Mouse (Mus musculus): ENCODE measurements around the gene Rhbdf1. TPM values are rescaled to one million over a fixed set of nuclear protein-coding genes. Genes with fewer than 3 reads are reported as not detected.

The Rhbdf1 gene
- polyA plus RNA-seq, 1 experiment: 195 TPM

GRCm38 (mm10) chr11:32224468-32225139, 2.5 kb upstream of the Rhbdf1 start:
- peak; percentile 85 for DNase-seq
- no peak for TF ChIP-seq POLR2A (IDR thresholded peaks at IDR 0.05; ENCODE audit: borderline replicate concordance, extremely low read depth, low read depth, low read length)
- TF ChIP-seq CTCF (IDR thresholded peaks at IDR 0.05; ENCODE audit: insufficient read depth, low read length): no peak
- Histone ChIP-seq H3K4me1 (ENCODE audit: control insufficient read depth, insufficient read depth, low read length) (peaks cover 38% of the 10 kb centered on the region), H3K4me3 (replicated peaks; ENCODE audit: extremely low read depth, low read depth, low read length) (no peak overlapping the region)
- WGBS: 0% methylated on average over 4 of the region's 4 CpGs

- 68% methylated on average over 4 of the region's 4 CpGs for WGBS
- Histone ChIP-seq H3K4me1 (ENCODE audit: control insufficient read depth, insufficient read depth, low read length) (peaks cover 42% of the 10 kb centered on the region), H3K4me3 (replicated peaks; ENCODE audit: extremely low read depth, low read depth, low read length) (no peak overlapping the region)
- TF ChIP-seq CTCF (IDR thresholded peaks at IDR 0.05; ENCODE audit: insufficient read depth, low read length) (no peak), POLR2A (IDR thresholded peaks at IDR 0.05; ENCODE audit: borderline replicate concordance, extremely low read depth, low read depth, low read length) (no peak)
- no peak for DNase-seq
Measured at GRCm38 (mm10) chr11:32223297-32223967, 1.3 kb upstream of the Rhbdf1 start.

DNA sequence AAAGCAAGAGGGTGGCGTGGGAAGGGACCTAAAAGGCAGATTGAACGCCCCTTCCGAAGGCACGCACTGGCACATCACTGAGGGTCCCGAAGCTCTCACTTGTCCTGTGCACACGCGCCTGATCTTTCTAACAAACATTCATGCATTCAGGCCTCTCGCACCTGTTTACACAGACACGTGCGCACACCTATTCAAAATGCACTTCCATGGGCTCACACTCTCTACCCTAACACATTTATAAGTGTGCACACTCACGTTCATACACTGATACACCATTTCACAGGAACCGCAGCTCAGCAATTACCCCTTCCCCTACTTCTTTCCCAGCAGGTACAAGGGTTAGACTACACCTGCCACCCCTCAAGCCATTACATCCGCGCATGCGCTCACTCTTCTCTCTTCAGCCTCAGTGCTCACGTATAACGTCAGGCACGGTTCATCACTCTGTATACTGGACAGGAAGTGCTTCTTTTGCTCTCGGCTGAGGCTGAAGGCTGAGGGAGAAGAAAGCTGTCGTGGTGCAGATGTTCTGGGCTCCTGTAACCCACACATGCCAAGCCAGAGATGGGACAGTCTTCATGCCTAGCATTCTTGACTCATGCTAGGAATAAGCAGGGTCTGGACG, 582 bp upstream of the Rhbdf1 start:
- DNase-seq: no peak
- TF ChIP-seq CTCF (IDR thresholded peaks at IDR 0.05; ENCODE audit: insufficient read depth, low read length): no peak
- no peak for TF ChIP-seq POLR2A (IDR thresholded peaks at IDR 0.05; ENCODE audit: borderline replicate concordance, extremely low read depth, low read depth, low read length)
- WGBS: 11% methylated on average over 21 of the region's 21 CpGs
- Histone ChIP-seq H3K4me3 (replicated peaks; ENCODE audit: extremely low read depth, low read depth, low read length) (peak overlapping the region; percentile 30), H3K4me1 (ENCODE audit: control insufficient read depth, insufficient read depth, low read length) (peaks cover 42% of the 10 kb centered on the region)

GRCm38 (mm10) chr11:32221225-32221950, 712 bp downstream of the Rhbdf1 start:
- TF ChIP-seq POLR2A (IDR thresholded peaks at IDR 0.05; ENCODE audit: borderline replicate concordance, extremely low read depth, low read depth, low read length): peak; percentile 66; the same call in 1 of the 2 replicates
- no peak for TF ChIP-seq CTCF (IDR thresholded peaks at IDR 0.05; ENCODE audit: insufficient read depth, low read length)
- Histone ChIP-seq H3K4me3 (replicated peaks; ENCODE audit: extremely low read depth, low read depth, low read length) (peak overlapping the region; percentile 85), H3K4me1 (ENCODE audit: control insufficient read depth, insufficient read depth, low read length) (peaks cover 44% of the 10 kb centered on the region)
- peak; percentile 71 for DNase-seq
- under 1% methylated on average over 46 of the region's 46 CpGs for whole genome bisulfite sequencing

DNA sequence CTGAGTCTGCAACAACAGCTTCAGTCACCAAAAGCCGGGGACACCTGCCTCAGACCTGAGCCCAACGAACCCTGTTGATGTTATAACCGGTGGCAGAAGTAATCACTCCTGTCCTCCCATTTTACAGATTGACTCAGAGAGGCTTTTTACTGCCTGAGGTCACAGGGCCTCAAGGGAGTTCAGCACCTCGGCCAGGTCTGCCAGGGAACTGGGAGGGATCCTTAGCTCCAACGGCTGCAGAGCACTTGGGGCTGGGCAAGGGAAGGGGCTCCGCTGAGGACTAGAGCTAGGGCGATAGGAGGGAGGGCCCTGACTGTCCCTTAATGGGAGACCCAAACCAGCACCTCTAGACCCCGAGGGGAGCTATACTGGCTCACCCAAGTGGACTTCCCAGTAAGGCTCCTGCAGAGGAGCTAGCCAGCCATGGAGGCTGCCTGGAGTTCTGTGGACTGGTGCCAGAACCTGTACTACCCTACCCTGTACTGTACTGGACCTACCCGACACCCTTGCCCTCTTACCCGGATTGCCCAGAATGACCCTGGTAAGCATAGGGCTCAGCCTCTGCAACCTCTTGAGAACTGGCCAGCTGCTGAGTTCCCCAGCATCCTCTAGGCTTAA, 1.4 kb downstream of the Rhbdf1 start:
- WGBS: 44% methylated on average over 10 of the region's 10 CpGs
- Histone ChIP-seq H3K4me3 (replicated peaks; ENCODE audit: extremely low read depth, low read depth, low read length) (peak overlapping the region; percentile 85), H3K4me1 (ENCODE audit: control insufficient read depth, insufficient read depth, low read length) (peaks cover 40% of the 10 kb centered on the region)
- no peak for DNase-seq
- TF ChIP-seq POLR2A (IDR thresholded peaks at IDR 0.05; ENCODE audit: borderline replicate concordance, extremely low read depth, low read depth, low read length) (no peak), CTCF (IDR thresholded peaks at IDR 0.05; ENCODE audit: insufficient read depth, low read length) (no peak)

GRCm38 (mm10) chr11:32219287-32219686, 2.8 kb downstream of the Rhbdf1 start:
- peaks cover 26% of the 10 kb centered on the region for H3K4me1 ChIP-seq (ENCODE audit: control insufficient read depth, insufficient read depth, low read length)
- DNase-seq: no peak
- no peak overlapping the region for H3K4me3 ChIP-seq (replicated peaks; ENCODE audit: extremely low read depth, low read depth, low read length)
- no peak for TF ChIP-seq POLR2A (IDR thresholded peaks at IDR 0.05; ENCODE audit: borderline replicate concordance, extremely low read depth, low read depth, low read length)
- TF ChIP-seq CTCF (IDR thresholded peaks at IDR 0.05; ENCODE audit: insufficient read depth, low read length): no peak
- WGBS: 84% methylated on average over 10 of the region's 10 CpGs

GRCm38 (mm10) chr11:32218501-32219050, 3.5 kb downstream of the Rhbdf1 start:
- peaks cover 23% of the 10 kb centered on the region for H3K4me1 ChIP-seq (ENCODE audit: control insufficient read depth, insufficient read depth, low read length)
- H3K4me3 ChIP-seq (replicated peaks; ENCODE audit: extremely low read depth, low read depth, low read length): no peak overlapping the region
- no peak for DNase-seq
- TF ChIP-seq CTCF (IDR thresholded peaks at IDR 0.05; ENCODE audit: insufficient read depth, low read length) (no peak), POLR2A (IDR thresholded peaks at IDR 0.05; ENCODE audit: borderline replicate concordance, extremely low read depth, low read depth, low read length) (no peak)
- WGBS: 50% methylated on average over 6 of the region's 6 CpGs

GRCm38 (mm10) chr11:32216851-32217250, 5.2 kb downstream of the Rhbdf1 start:
- TF ChIP-seq CTCF (IDR thresholded peaks at IDR 0.05; ENCODE audit: insufficient read depth, low read length) (peak; percentile 80), POLR2A (IDR thresholded peaks at IDR 0.05; ENCODE audit: borderline replicate concordance, extremely low read depth, low read depth, low read length) (no peak)
- WGBS: 26% methylated on average over 8 of the region's 8 CpGs
- no peak overlapping the region for H3K4me3 ChIP-seq (replicated peaks; ENCODE audit: extremely low read depth, low read depth, low read length)
- DNase-seq: peak; percentile 69
- H3K4me1 ChIP-seq (ENCODE audit: control insufficient read depth, insufficient read depth, low read length): peaks cover 9% of the 10 kb centered on the region; the same call in 1 of the 2 replicates
